Mouse (Mus musculus): ENCODE results near the gene Trpm3. TPM values are rescaled to one million over a fixed set of nuclear protein-coding genes. Genes with fewer than 3 reads are reported as not detected.
"Not testable (repeated sequence)": the region's sequence is repeated elsewhere in the genome, so short reads cannot be mapped to it uniquely, and the experiment has no call there.

The Trpm3 gene
- polyA plus RNA-seq, 1 experiment from 2014 or later: 1.8 TPM

- ATAC-seq (replicated peaks; ENCODE audit: insufficient number of reproducible peaks, low FRiP score, low TSS enrichment): no peak
- H3K4me3 ChIP-seq (ENCODE audit: low read depth, low read length): no peak overlapping the region
- no peaks in the 10 kb centered on the region for H3K27me3 ChIP-seq (ENCODE audit: control insufficient read depth, insufficient read depth, low read length)
- no peaks in the 10 kb centered on the region for H3K36me3 ChIP-seq (ENCODE audit: control insufficient read depth, insufficient read depth, low read length)
- no peak overlapping the region for H3K9ac ChIP-seq (ENCODE audit: low read depth, low read length)
- 0 out of 2 replicates have a peak, but pooled peaks cover 2% of the 10 kb centered on the region for H3K4me1 ChIP-seq (ENCODE audit: control insufficient read depth, insufficient read depth, low read length)
- 54% methylated on average over 7 of the region's 7 CpGs for WGBS (ENCODE audit: insufficient replicate concordance)
- H3K9me3 ChIP-seq (replicated peaks; ENCODE audit: control insufficient read depth, low read length): no peaks in the 10 kb centered on the region
- no peak overlapping the region for H3K4me2 ChIP-seq
- H3K27ac ChIP-seq (ENCODE audit: low read depth, low read length): no peak overlapping the region
Observed at GRCm38 (mm10) chr19:23026427-23026826, 887.6 kb downstream of the Trpm3 start.

DNA sequence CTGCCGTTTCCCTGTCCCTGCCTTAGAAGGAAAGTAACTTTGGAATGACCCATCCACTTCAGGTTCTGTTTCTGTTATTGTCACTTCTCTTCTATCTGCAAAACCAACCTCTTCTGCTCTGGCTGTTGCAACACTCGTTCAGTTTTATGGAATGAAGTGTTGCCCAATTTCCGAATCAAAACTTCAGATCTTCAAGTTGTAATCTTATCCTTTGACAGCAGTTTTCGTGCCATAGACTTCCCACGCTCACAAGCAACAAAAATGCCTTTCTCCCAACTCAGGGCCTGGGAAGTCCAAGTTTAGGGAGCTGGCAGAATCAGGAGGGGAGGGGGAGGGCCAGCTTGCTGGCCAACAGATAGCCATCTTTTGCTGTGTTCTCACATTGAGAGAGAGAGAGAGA is 889.4 kb downstream of the Trpm3 start:
- Histone ChIP-seq H3K4me3 (ENCODE audit: low read depth, low read length) (no peak overlapping the region), H3K27ac (ENCODE audit: low read depth, low read length) (no peak overlapping the region), H3K4me1 (ENCODE audit: control insufficient read depth, insufficient read depth, low read length) (0 out of 2 replicates have a peak, but pooled peaks cover 2% of the 10 kb centered on the region), H3K9ac (ENCODE audit: low read depth, low read length) (no peak overlapping the region), H3K4me2 (no peak overlapping the region), H3K9me3 (replicated peaks; ENCODE audit: control insufficient read depth, low read length) (no peaks in the 10 kb centered on the region), H3K27me3 (ENCODE audit: control insufficient read depth, insufficient read depth, low read length) (no peaks in the 10 kb centered on the region), H3K36me3 (ENCODE audit: control insufficient read depth, insufficient read depth, low read length) (no peaks in the 10 kb centered on the region)
- WGBS (ENCODE audit: insufficient replicate concordance): 74% methylated on average over 5 of the region's 5 CpGs
- ATAC-seq (replicated peaks; ENCODE audit: insufficient number of reproducible peaks, low FRiP score, low TSS enrichment): no peak

- not testable (repeated sequence) for H3K36me3 ChIP-seq (ENCODE audit: control insufficient read depth, insufficient read depth, low read length); H3K9me3 ChIP-seq (replicated peaks; ENCODE audit: control insufficient read depth, low read length); H3K27me3 ChIP-seq (ENCODE audit: control insufficient read depth, insufficient read depth, low read length); ATAC-seq (replicated peaks; ENCODE audit: insufficient number of reproducible peaks, low FRiP score, low TSS enrichment); H3K9ac ChIP-seq (ENCODE audit: low read depth, low read length); H3K27ac ChIP-seq (ENCODE audit: low read depth, low read length); H3K4me1 ChIP-seq (ENCODE audit: control insufficient read depth, insufficient read depth, low read length); H3K4me3 ChIP-seq (ENCODE audit: low read depth, low read length); H3K4me2 ChIP-seq
- 81% methylated on average over 1 of the region's 1 CpGs for WGBS (ENCODE audit: insufficient replicate concordance)
Observed at GRCm38 (mm10) chr19:23033343-23033742, 894.5 kb downstream of the Trpm3 start.

DNA sequence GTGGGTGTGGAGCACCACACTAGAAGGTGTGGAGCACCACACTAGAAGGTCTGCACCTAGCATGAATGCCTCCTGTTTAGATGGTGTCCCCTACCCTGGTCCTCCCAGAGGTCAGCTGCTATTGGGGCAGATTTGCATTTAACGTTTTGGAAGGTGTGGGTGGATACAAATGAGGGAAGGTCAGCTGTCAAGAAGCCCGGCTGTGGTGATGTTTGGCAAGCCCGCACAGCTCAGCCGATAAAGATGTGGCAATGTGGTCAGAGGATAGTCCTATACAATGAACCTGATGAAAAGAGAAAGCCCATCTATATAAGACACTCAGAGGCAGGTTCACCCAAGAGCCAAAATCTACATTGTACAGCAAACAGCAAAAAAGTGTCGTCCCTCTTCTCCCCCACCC is 895.3 kb downstream of the Trpm3 start:
- Histone ChIP-seq H3K36me3 (ENCODE audit: control insufficient read depth, insufficient read depth, low read length) (no peaks in the 10 kb centered on the region), H3K27ac (ENCODE audit: low read depth, low read length) (no peak overlapping the region), H3K4me3 (ENCODE audit: low read depth, low read length) (no peak overlapping the region), H3K9ac (ENCODE audit: low read depth, low read length) (no peak overlapping the region), H3K4me2 (no peak overlapping the region), H3K4me1 (ENCODE audit: control insufficient read depth, insufficient read depth, low read length) (0 out of 2 replicates have a peak, but pooled peaks cover 3% of the 10 kb centered on the region), H3K27me3 (ENCODE audit: control insufficient read depth, insufficient read depth, low read length) (no peaks in the 10 kb centered on the region), H3K9me3 (replicated peaks; ENCODE audit: control insufficient read depth, low read length) (no peaks in the 10 kb centered on the region)
- no peak for ATAC-seq (replicated peaks; ENCODE audit: insufficient number of reproducible peaks, low FRiP score, low TSS enrichment)
- WGBS (ENCODE audit: insufficient replicate concordance): 69% methylated on average over 5 of the region's 5 CpGs

GRCm38 (mm10) chr19:23034933-23035332 is 896.1 kb downstream of the Trpm3 start:
- Histone ChIP-seq H3K27me3 (ENCODE audit: control insufficient read depth, insufficient read depth, low read length) (no peaks in the 10 kb centered on the region), H3K4me1 (ENCODE audit: control insufficient read depth, insufficient read depth, low read length) (0 out of 2 replicates have a peak, but pooled peaks cover 3% of the 10 kb centered on the region), H3K4me2 (no peak overlapping the region), H3K4me3 (ENCODE audit: low read depth, low read length) (no peak overlapping the region), H3K27ac (ENCODE audit: low read depth, low read length) (no peak overlapping the region), H3K36me3 (ENCODE audit: control insufficient read depth, insufficient read depth, low read length) (no peaks in the 10 kb centered on the region), H3K9ac (ENCODE audit: low read depth, low read length) (no peak overlapping the region), H3K9me3 (replicated peaks; ENCODE audit: control insufficient read depth, low read length) (no peaks in the 10 kb centered on the region)
- no peak for ATAC-seq (replicated peaks; ENCODE audit: insufficient number of reproducible peaks, low FRiP score, low TSS enrichment)
- WGBS (ENCODE audit: insufficient replicate concordance): 79% methylated on average over 4 of the region's 4 CpGs

DNA sequence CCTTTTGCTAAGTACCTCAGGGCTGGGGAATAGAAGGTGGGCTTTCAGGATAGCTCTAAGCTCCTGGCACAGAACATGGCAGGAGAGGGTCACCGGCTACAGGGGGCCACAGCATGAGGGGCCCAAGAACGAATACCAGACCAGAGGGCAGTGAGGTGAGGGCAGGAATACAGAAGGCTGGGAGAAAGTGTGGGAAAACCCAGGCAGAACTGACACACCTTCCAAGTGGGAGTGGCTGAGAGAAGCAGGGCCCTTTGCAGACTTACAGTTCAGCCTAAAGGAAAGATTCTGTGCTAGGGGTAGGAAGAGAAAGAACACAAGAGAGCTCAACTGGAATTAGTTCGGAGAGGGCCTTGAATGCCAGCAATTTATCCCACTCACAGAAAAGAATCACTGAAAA is 896.9 kb downstream of the Trpm3 start:
- Histone ChIP-seq H3K4me3 (ENCODE audit: low read depth, low read length) (no peak overlapping the region), H3K4me2 (no peak overlapping the region), H3K9ac (ENCODE audit: low read depth, low read length) (no peak overlapping the region), H3K36me3 (ENCODE audit: control insufficient read depth, insufficient read depth, low read length) (no peaks in the 10 kb centered on the region), H3K27me3 (ENCODE audit: control insufficient read depth, insufficient read depth, low read length) (no peaks in the 10 kb centered on the region), H3K9me3 (replicated peaks; ENCODE audit: control insufficient read depth, low read length) (no peaks in the 10 kb centered on the region), H3K27ac (ENCODE audit: low read depth, low read length) (no peak overlapping the region), H3K4me1 (ENCODE audit: control insufficient read depth, insufficient read depth, low read length) (0 out of 2 replicates have a peak, but pooled peaks cover 3% of the 10 kb centered on the region)
- ATAC-seq (replicated peaks; ENCODE audit: insufficient number of reproducible peaks, low FRiP score, low TSS enrichment): no peak
- WGBS (ENCODE audit: insufficient replicate concordance): 81% methylated on average over 3 of the region's 3 CpGs

- Histone ChIP-seq H3K4me1 (ENCODE audit: control insufficient read depth, insufficient read depth, low read length) (0 out of 2 replicates have a peak, but pooled peaks cover 3% of the 10 kb centered on the region), H3K4me2 (no peak overlapping the region), H3K9ac (ENCODE audit: low read depth, low read length) (no peak overlapping the region), H3K27me3 (ENCODE audit: control insufficient read depth, insufficient read depth, low read length) (no peaks in the 10 kb centered on the region), H3K36me3 (ENCODE audit: control insufficient read depth, insufficient read depth, low read length) (no peaks in the 10 kb centered on the region), H3K9me3 (replicated peaks; ENCODE audit: control insufficient read depth, low read length) (no peaks in the 10 kb centered on the region), H3K4me3 (ENCODE audit: low read depth, low read length) (no peak overlapping the region), H3K27ac (ENCODE audit: low read depth, low read length) (no peak overlapping the region)
- no peak for ATAC-seq (replicated peaks; ENCODE audit: insufficient number of reproducible peaks, low FRiP score, low TSS enrichment)
- WGBS (ENCODE audit: insufficient replicate concordance): 50% methylated on average over 11 of the region's 11 CpGs
Observed at GRCm38 (mm10) chr19:23036782-23037477, 898.1 kb downstream of the Trpm3 start.

- no peaks in the 10 kb centered on the region for H3K27me3 ChIP-seq (ENCODE audit: control insufficient read depth, insufficient read depth, low read length)
- no peak overlapping the region for H3K27ac ChIP-seq (ENCODE audit: low read depth, low read length)
- ATAC-seq (replicated peaks; ENCODE audit: insufficient number of reproducible peaks, low FRiP score, low TSS enrichment): no peak
- H3K4me3 ChIP-seq (ENCODE audit: low read depth, low read length): no peak overlapping the region
- no peak overlapping the region for H3K4me2 ChIP-seq
- 69% methylated on average over 14 of the region's 14 CpGs for WGBS (ENCODE audit: insufficient replicate concordance)
- 0 out of 2 replicates have a peak, but pooled peaks cover 3% of the 10 kb centered on the region for H3K4me1 ChIP-seq (ENCODE audit: control insufficient read depth, insufficient read depth, low read length)
- no peaks in the 10 kb centered on the region for H3K9me3 ChIP-seq (replicated peaks; ENCODE audit: control insufficient read depth, low read length)
- H3K36me3 ChIP-seq (ENCODE audit: control insufficient read depth, insufficient read depth, low read length): no peaks in the 10 kb centered on the region
- no peak overlapping the region for H3K9ac ChIP-seq (ENCODE audit: low read depth, low read length)
Observed at GRCm38 (mm10) chr19:23037499-23037898, 898.7 kb downstream of the Trpm3 start.

GRCm38 (mm10) chr19:23038321-23038720 is 899.5 kb downstream of the Trpm3 start:
- Histone ChIP-seq H3K27ac (ENCODE audit: low read depth, low read length) (no peak overlapping the region), H3K4me2 (no peak overlapping the region), H3K36me3 (ENCODE audit: control insufficient read depth, insufficient read depth, low read length) (no peaks in the 10 kb centered on the region), H3K4me1 (ENCODE audit: control insufficient read depth, insufficient read depth, low read length) (0 out of 2 replicates have a peak, but pooled peaks cover 3% of the 10 kb centered on the region), H3K9me3 (replicated peaks; ENCODE audit: control insufficient read depth, low read length) (no peaks in the 10 kb centered on the region), H3K9ac (ENCODE audit: low read depth, low read length) (no peak overlapping the region), H3K4me3 (ENCODE audit: low read depth, low read length) (no peak overlapping the region), H3K27me3 (ENCODE audit: control insufficient read depth, insufficient read depth, low read length) (no peaks in the 10 kb centered on the region)
- ATAC-seq (replicated peaks; ENCODE audit: insufficient number of reproducible peaks, low FRiP score, low TSS enrichment): no peak
- WGBS (ENCODE audit: insufficient replicate concordance): 89% methylated on average over 2 of the region's 2 CpGs
